Mouse (Mus musculus): Measurements from ENCODE around the gene Vmn1r77. TPM values are rescaled to one million over a fixed set of nuclear protein-coding genes. Genes with fewer than 3 reads are reported as not detected.
"Not testable (repeated sequence)": the region's sequence is repeated elsewhere in the genome, so short reads cannot be mapped to it uniquely, and the experiment has no call there.

The Vmn1r77 gene
- not detected in 2 replicates for polyA plus RNA-seq (2015; fragmentation: Nextera tagmentation; extraction: Ambion mirVana)

GRCm38 (mm10) chr7:12036452-12036851 is at the start of gene Vmn1r77:
Gene Vmn1r77 (plus strand): TSS chr7:12036752.
- not testable (repeated sequence) for H3K4me3 ChIP-seq (replicated peaks); H3K27me3 ChIP-seq; H3K36me3 ChIP-seq (replicated peaks); H3K4me2 ChIP-seq; ATAC-seq (ENCODE audit: insufficient read depth); H3K27ac ChIP-seq (replicated peaks); H3K9me3 ChIP-seq (replicated peaks); H3K9ac ChIP-seq; H3K4me1 ChIP-seq (replicated peaks)

- H3K27me3 ChIP-seq; H3K4me1 ChIP-seq (replicated peaks); H3K27ac ChIP-seq (replicated peaks); H3K36me3 ChIP-seq (replicated peaks); H3K4me3 ChIP-seq (replicated peaks); H3K4me2 ChIP-seq; H3K9ac ChIP-seq; ATAC-seq (ENCODE audit: insufficient read depth): not testable (repeated sequence)
- peaks cover 37% of the 10 kb centered on the region for H3K9me3 ChIP-seq (replicated peaks)
- 75% methylated on average over 5 of the region's 5 CpGs for WGBS (ENCODE audit: insufficient replicate concordance)
Measured at GRCm38 (mm10) chr7:12011491-12011890, 25.1 kb upstream of the Vmn1r77 start.

- H3K36me3 ChIP-seq (replicated peaks); H3K27me3 ChIP-seq; ATAC-seq (ENCODE audit: insufficient read depth); H3K4me1 ChIP-seq (replicated peaks); H3K4me3 ChIP-seq (replicated peaks); H3K27ac ChIP-seq (replicated peaks); H3K9ac ChIP-seq; H3K4me2 ChIP-seq: not testable (repeated sequence)
- WGBS (ENCODE audit: insufficient replicate concordance), result 70% methylated on average over 3 of the region's 3 CpGs
- H3K9me3 ChIP-seq (replicated peaks), result peaks cover 44% of the 10 kb centered on the region
Measured at GRCm38 (mm10) chr7:12012392-12012791, 24.2 kb upstream of the Vmn1r77 start.

- ATAC-seq (ENCODE audit: insufficient read depth), result no peak
- no peak overlapping the region for H3K9ac ChIP-seq
- no peaks in the 10 kb centered on the region for H3K4me1 ChIP-seq (replicated peaks)
- peaks cover 45% of the 10 kb centered on the region for H3K9me3 ChIP-seq (replicated peaks)
- no peak overlapping the region for H3K4me2 ChIP-seq
- WGBS (ENCODE audit: insufficient replicate concordance), result 67% methylated on average over 4 of the region's 4 CpGs
- H3K27ac ChIP-seq (replicated peaks), result no peak overlapping the region
- no peaks in the 10 kb centered on the region for H3K27me3 ChIP-seq
- no peak overlapping the region for H3K4me3 ChIP-seq (replicated peaks)
- no peaks in the 10 kb centered on the region for H3K36me3 ChIP-seq (replicated peaks)
Measured at GRCm38 (mm10) chr7:12013106-12013505, 23.4 kb upstream of the Vmn1r77 start.

- not testable (repeated sequence) for H3K4me1 ChIP-seq (replicated peaks); H3K9ac ChIP-seq; H3K4me3 ChIP-seq (replicated peaks); H3K4me2 ChIP-seq; H3K27ac ChIP-seq (replicated peaks); H3K27me3 ChIP-seq; H3K36me3 ChIP-seq (replicated peaks); ATAC-seq (ENCODE audit: insufficient read depth)
- 52% methylated on average over 2 of the region's 2 CpGs for WGBS (ENCODE audit: insufficient replicate concordance)
- H3K9me3 ChIP-seq (replicated peaks), result peaks cover 34% of the 10 kb centered on the region
Measured at GRCm38 (mm10) chr7:12017829-12018228, 18.7 kb upstream of the Vmn1r77 start.

- no peak for ATAC-seq (ENCODE audit: insufficient read depth)
- H3K27me3 ChIP-seq, result no peaks in the 10 kb centered on the region
- no peaks in the 10 kb centered on the region for H3K9me3 ChIP-seq (replicated peaks)
- no peak overlapping the region for H3K27ac ChIP-seq (replicated peaks)
- 48% methylated on average over 2 of the region's 2 CpGs for WGBS (ENCODE audit: insufficient replicate concordance)
- no peak overlapping the region for H3K4me3 ChIP-seq (replicated peaks)
- no peaks in the 10 kb centered on the region for H3K36me3 ChIP-seq (replicated peaks)
- no peaks in the 10 kb centered on the region for H3K4me1 ChIP-seq (replicated peaks)
- H3K9ac ChIP-seq, result no peak overlapping the region
- H3K4me2 ChIP-seq, result no peak overlapping the region
Measured at GRCm38 (mm10) chr7:12040664-12041063, 4.1 kb downstream of the Vmn1r77 start.

Other genes starting within 250 kb of the Vmn1r77 start
- not detected in 2 replicates for gene Vmn1r74, start 202.8 kb upstream of the Vmn1r77 start, polyA plus RNA-seq (2015; fragmentation: Nextera tagmentation; extraction: Ambion mirVana)
- gene Vmn1r75, start 162.1 kb upstream of the Vmn1r77 start, polyA plus RNA-seq (2015; fragmentation: Nextera tagmentation; extraction: Ambion mirVana), result not detected in 2 replicates
- not detected in 2 replicates for gene Vmn1r76, start 98.5 kb upstream of the Vmn1r77 start, polyA plus RNA-seq (2015; fragmentation: Nextera tagmentation; extraction: Ambion mirVana)
- not detected in 2 replicates for gene Vmn1r78, start 113.5 kb downstream of the Vmn1r77 start, polyA plus RNA-seq (2015; fragmentation: Nextera tagmentation; extraction: Ambion mirVana)
- not detected in 2 replicates for gene Vmn1r79, start 134.5 kb downstream of the Vmn1r77 start, polyA plus RNA-seq (2015; fragmentation: Nextera tagmentation; extraction: Ambion mirVana)
- gene Vmn1r80, start 152.5 kb downstream of the Vmn1r77 start, polyA plus RNA-seq (2015; fragmentation: Nextera tagmentation; extraction: Ambion mirVana), result not detected in 2 replicates
- gene Vmn1r81, start 231.5 kb downstream of the Vmn1r77 start, polyA plus RNA-seq (2015; fragmentation: Nextera tagmentation; extraction: Ambion mirVana), result not detected in 2 replicates